Mouse (Mus musculus): ENCODE data around the gene Prss36. TPM values are rescaled to one million over a fixed set of nuclear protein-coding genes. Genes with fewer than 3 reads are reported as not detected.

Gene Prss36
- polyA plus RNA-seq, 1 experiment from 2014 or later: 16.2 TPM

Other genes with a start within 250 kb of the Prss36 start
- gene Bcl7c, start 237.8 kb downstream of the Prss36 start, polyA plus RNA-seq (2015; fragmentation: Nextera tagmentation; extraction: Ambion mirVana): 49.5 and 62.9 TPM in 2 replicates
- gene Ctf1, start 234.0 kb downstream of the Prss36 start, polyA plus RNA-seq (2015; fragmentation: Nextera tagmentation; extraction: Ambion mirVana): 3.6 and 6.2 TPM in 2 replicates
- 0.09 and 0.13 TPM in 2 replicates for gene Ctf2, start 214.6 kb downstream of the Prss36 start, polyA plus RNA-seq (2015; fragmentation: Nextera tagmentation; extraction: Ambion mirVana)
- 6.9 and 8.7 TPM in 2 replicates for gene Fbxl19, start 202.2 kb downstream of the Prss36 start, polyA plus RNA-seq (2015; fragmentation: Nextera tagmentation; extraction: Ambion mirVana)
- gene Orai3, start 176.9 kb downstream of the Prss36 start, polyA plus RNA-seq (2015; fragmentation: Nextera tagmentation; extraction: Ambion mirVana): 8.6 and 13.5 TPM in 2 replicates
- 17.8 and 19.5 TPM in 2 replicates for gene Setd1a, start 170.1 kb downstream of the Prss36 start, polyA plus RNA-seq (2015; fragmentation: Nextera tagmentation; extraction: Ambion mirVana)
- not detected in 2 replicates for gene Gm49388, start 161.1 kb downstream of the Prss36 start, polyA plus RNA-seq (2015; fragmentation: Nextera tagmentation; extraction: Ambion mirVana)
- gene Hsd3b7, start 146.1 kb downstream of the Prss36 start, polyA plus RNA-seq (2015; fragmentation: Nextera tagmentation; extraction: Ambion mirVana): 9.8 and 11.6 TPM in 2 replicates
- 20.2 and 25.4 TPM in 2 replicates for gene Stx4a, start 122.4 kb downstream of the Prss36 start, polyA plus RNA-seq (2015; fragmentation: Nextera tagmentation; extraction: Ambion mirVana)
- gene Stx1b, start 122.2 kb downstream of the Prss36 start, polyA plus RNA-seq (2015; fragmentation: Nextera tagmentation; extraction: Ambion mirVana): 66.0 and 70.8 TPM in 2 replicates
- 7.0 and 8.6 TPM in 2 replicates for gene Zfp646, start 70.5 kb downstream of the Prss36 start, polyA plus RNA-seq (2015; fragmentation: Nextera tagmentation; extraction: Ambion mirVana)
- 28.9 and 30.4 TPM in 2 replicates for gene Zfp668, start 69.9 kb downstream of the Prss36 start, polyA plus RNA-seq (2015; fragmentation: Nextera tagmentation; extraction: Ambion mirVana)
- gene Prss53, start 55.8 kb downstream of the Prss36 start, polyA plus RNA-seq (2015; fragmentation: Nextera tagmentation; extraction: Ambion mirVana): 1.1 and 1.2 TPM in 2 replicates
- gene Gm21974, start 51.3 kb downstream of the Prss36 start, polyA plus RNA-seq (2015; fragmentation: Nextera tagmentation; extraction: Ambion mirVana): not detected in 2 replicates
- 86.2 and 96.0 TPM in 2 replicates for gene Vkorc1, start 51.1 kb downstream of the Prss36 start, polyA plus RNA-seq (2015; fragmentation: Nextera tagmentation; extraction: Ambion mirVana)
- gene Bckdk, start 42.6 kb downstream of the Prss36 start, polyA plus RNA-seq (2015; fragmentation: Nextera tagmentation; extraction: Ambion mirVana): 58.2 and 66.7 TPM in 2 replicates
- 41.3 and 46.1 TPM in 2 replicates for gene Kat8, start 34.2 kb downstream of the Prss36 start, polyA plus RNA-seq (2015; fragmentation: Nextera tagmentation; extraction: Ambion mirVana)
- gene Prss8, start 16.6 kb downstream of the Prss36 start, polyA plus RNA-seq (2015; fragmentation: Nextera tagmentation; extraction: Ambion mirVana): 0.40 and 5.1 TPM in 2 replicates
- 357 and 362 TPM in 2 replicates for gene Fus, start 20.7 kb upstream of the Prss36 start, polyA plus RNA-seq (2015; fragmentation: Nextera tagmentation; extraction: Ambion mirVana)
- 8.0 and 46.9 TPM in 2 replicates for gene Pycard, start 47.1 kb upstream of the Prss36 start, polyA plus RNA-seq (2015; fragmentation: Nextera tagmentation; extraction: Ambion mirVana)
- 0.31 and 0.40 TPM in 2 replicates for gene Trim72, start 57.2 kb upstream of the Prss36 start, polyA plus RNA-seq (2015; fragmentation: Nextera tagmentation; extraction: Ambion mirVana)
- gene Itgam, start 115.9 kb upstream of the Prss36 start, polyA plus RNA-seq (2015; fragmentation: Nextera tagmentation; extraction: Ambion mirVana): 1.2 and 1.7 TPM in 2 replicates
- not detected in 2 replicates for gene Gm49368, start 116.0 kb upstream of the Prss36 start, polyA plus RNA-seq (2015; fragmentation: Nextera tagmentation; extraction: Ambion mirVana)
- 0.08 and 0.19 TPM in 2 replicates for gene Itgax, start 182.8 kb upstream of the Prss36 start, polyA plus RNA-seq (2015; fragmentation: Nextera tagmentation; extraction: Ambion mirVana)
- gene Itgad, start 207.7 kb upstream of the Prss36 start, polyA plus RNA-seq (2015; fragmentation: Nextera tagmentation; extraction: Ambion mirVana): 0.04 and 0.23 TPM in 2 replicates